Mouse (Mus musculus): ENCODE results near the gene Rubcn. TPM values are rescaled to one million over a fixed set of nuclear protein-coding genes. Genes with fewer than 3 reads are reported as not detected.

Gene Rubcn
- total RNA-seq, 4 experiments from 2014 or later, result 22.4 to 29.0 (median 25.9) TPM

DNA sequence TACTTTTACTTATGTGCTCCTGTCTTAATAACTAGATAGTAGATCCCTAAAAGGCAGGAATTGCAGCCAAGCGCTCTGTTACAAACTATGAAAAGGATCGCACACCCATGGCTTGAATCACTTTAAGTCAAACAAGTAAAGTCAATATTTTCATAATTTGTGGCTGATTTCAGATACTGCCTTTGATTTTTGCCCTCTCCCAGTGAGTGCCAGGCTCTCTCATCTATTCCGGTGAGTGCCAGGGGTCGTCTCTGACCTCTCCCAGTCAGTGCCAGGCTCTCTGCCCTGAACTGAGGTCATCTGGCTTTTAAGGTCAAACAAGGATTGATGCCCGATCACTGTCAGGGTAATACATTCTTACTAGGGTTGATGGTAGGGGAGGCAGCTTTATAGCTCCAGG is 59.1 kb downstream of the Rubcn start:
- no peak for DNase-seq (ENCODE audit: low spot score in 2 of 2)

- no peak for DNase-seq (ENCODE audit: low spot score in 2 of 2)
Observed at GRCm38 (mm10) chr16:32818036-32818435, 59.5 kb downstream of the Rubcn start.

- DNase-seq (ENCODE audit: low spot score in 2 of 2), result peak; percentile 56 to 68
Observed at GRCm38 (mm10) chr16:32815160-32815605, 62.4 kb downstream of the Rubcn start.

DNA sequence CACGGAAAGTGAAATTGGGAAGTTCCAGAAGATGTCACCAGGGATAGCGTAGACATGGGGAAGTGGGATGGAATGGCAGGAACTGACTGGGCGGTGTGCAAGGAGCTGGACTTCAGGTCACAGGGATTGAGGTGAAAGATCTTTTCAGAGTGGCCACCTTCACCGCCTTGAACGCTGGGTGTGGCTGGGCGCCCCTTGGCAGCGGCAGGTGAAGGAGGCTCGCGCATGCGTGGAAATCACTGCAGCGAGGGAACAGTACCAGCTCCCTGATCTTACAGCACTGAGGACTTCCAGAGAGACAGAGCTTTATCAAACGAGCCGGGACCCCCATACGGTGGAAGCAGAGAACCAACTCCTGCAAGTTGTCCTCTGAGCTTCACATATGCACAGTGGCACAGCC is 63.0 kb downstream of the Rubcn start:
- peak in 1 of 2 experiments; percentile 48 for DNase-seq (ENCODE audit: low spot score in 2 of 2)

- DNase-seq (ENCODE audit: low spot score in 2 of 2), result no peak
Observed at GRCm38 (mm10) chr16:32813771-32814170, 63.8 kb downstream of the Rubcn start.

GRCm38 (mm10) chr16:32813362-32813761 is 64.2 kb downstream of the Rubcn start:
- DNase-seq (ENCODE audit: low spot score in 2 of 2), result no peak

GRCm38 (mm10) chr16:32812888-32813361 is 64.6 kb downstream of the Rubcn start:
- peak; percentile 69 to 78 for DNase-seq (ENCODE audit: low spot score in 2 of 2)

GRCm38 (mm10) chr16:32810321-32810720 is 67.2 kb downstream of the Rubcn start, which contains the start of gene Smbd1:
Smbd1 (minus strand) TSS chr16:32810477.
- DNase-seq (ENCODE audit: low spot score in 2 of 2), result no peak

- DNase-seq (ENCODE audit: low spot score in 2 of 2), result no peak
Observed at GRCm38 (mm10) chr16:32807408-32808185, 70.0 kb downstream of the Rubcn start.

DNA sequence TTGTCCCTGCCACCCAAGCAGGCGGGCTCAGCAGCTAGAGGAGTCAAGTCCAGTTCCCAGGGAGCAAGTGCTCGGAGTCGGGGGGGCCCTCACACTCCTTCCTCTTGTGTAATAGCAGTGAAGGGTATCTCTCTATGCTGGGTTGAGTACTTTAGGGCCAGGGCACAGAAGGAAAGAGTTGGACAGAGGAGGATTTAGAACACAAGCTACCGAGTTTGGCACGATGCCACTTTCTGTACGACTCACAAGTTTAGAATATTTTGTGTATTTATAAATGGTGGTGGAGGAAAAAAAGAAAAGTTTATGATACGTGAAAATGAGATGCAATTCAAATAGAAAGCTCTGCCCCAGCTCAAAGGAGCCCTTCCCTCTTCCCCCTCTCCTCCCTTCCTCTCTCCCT is 72.4 kb downstream of the Rubcn start:
- no peak for DNase-seq (ENCODE audit: low spot score in 2 of 2)

- no peak for DNase-seq (ENCODE audit: low spot score in 2 of 2)
Observed at GRCm38 (mm10) chr16:32803901-32804300, 73.7 kb downstream of the Rubcn start.

GRCm38 (mm10) chr16:32803252-32803853 is 74.2 kb downstream of the Rubcn start:
- peak; percentile 42 to 61 for DNase-seq (ENCODE audit: low spot score in 2 of 2)

GRCm38 (mm10) chr16:32797426-32797689 is 80.2 kb downstream of the Rubcn start, which contains the start of gene Muc20:
Muc20 (minus strand) TSS chr16:32797435.
- no peak for DNase-seq (ENCODE audit: low spot score in 2 of 2)

DNA sequence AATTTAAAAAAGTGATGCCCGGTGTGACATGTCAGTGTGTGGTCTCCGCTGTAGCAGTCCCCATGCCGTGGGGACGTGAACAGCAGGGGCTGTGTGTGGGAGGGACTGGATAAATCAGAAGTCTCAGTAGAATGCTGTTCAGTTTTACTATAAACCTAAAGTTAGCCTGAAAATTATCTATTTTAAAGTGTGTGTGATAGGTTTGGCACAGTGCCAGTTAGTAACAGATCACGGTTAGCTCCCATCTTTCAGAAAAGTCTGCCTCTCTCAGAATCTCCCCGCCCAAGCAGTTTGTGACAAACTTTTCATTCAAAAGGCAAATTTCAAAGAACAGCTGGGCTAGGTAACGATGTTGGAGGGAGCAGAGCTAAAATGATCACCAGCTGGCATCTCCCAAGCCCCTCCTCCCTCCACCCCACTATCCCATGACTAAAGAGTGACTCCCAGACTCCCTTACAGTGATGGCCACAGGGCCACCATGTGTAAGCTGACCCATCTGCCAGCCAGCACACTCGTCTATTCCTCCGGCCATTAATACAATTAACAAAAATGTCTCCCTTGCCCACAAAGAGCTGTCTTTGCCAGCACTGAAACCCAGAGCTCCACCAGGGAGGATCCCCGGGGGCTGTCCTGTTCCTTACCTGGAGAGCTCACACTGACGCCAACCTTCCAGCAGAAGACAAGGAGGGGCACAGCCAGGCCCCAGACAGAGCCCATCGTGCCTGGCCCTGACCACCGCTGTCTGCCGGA is 80.7 kb downstream of the Rubcn start:
- no peak for DNase-seq (ENCODE audit: low spot score in 2 of 2)

GRCm38 (mm10) chr16:32795177-32795576 is 82.4 kb downstream of the Rubcn start:
- DNase-seq (ENCODE audit: low spot score in 2 of 2), result no peak

GRCm38 (mm10) chr16:32790056-32790455 is 87.5 kb downstream of the Rubcn start:
- no peak for DNase-seq (ENCODE audit: low spot score in 2 of 2)

GRCm38 (mm10) chr16:32784840-32785239 is 92.7 kb downstream of the Rubcn start:
- DNase-seq (ENCODE audit: low spot score in 2 of 2), result no peak

DNA sequence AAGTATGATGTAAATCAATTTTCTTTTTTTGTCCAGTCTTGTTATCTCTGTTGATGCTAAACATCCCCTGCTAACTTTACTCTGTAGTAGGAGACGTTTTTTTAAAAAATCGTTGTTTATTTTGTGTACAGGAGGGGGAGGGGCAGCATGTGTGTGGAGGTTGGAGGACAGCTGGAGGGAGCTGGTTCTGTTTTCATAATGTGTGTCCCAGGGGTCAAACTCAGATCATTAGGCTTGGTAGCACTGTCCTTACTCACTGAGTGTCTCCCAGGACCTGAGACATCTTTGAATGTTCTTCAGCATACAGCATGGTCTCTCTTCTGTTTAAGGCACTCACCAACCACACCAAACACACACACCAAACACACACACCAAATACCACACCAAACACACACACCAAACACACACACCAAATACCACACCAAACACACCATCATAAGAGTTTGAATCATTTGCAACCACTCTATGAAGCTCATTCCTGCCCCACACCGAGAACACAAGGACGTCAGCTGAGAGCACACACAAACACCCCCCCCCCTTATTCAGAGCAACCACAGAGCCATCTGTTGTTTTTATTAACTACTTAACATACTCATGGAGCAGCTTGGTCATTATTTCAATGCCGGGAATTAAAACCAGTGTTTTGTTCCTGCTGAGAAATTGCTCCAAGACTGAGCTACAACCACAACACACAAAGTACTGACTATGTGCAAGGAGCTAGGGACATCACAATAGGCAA is 94.1 kb downstream of the Rubcn start:
- DNase-seq (ENCODE audit: low spot score in 2 of 2), result no peak

- DNase-seq (ENCODE audit: low spot score in 2 of 2), result no peak
Observed at GRCm38 (mm10) chr16:32778956-32779355, 98.6 kb downstream of the Rubcn start.

GRCm38 (mm10) chr16:32776676-32777075 is 100.9 kb downstream of the Rubcn start:
- DNase-seq (ENCODE audit: low spot score in 2 of 2), result no peak
